Mouse (Mus musculus): ENCODE measurements around the gene Armc5. TPM values are rescaled to one million over a fixed set of nuclear protein-coding genes. Genes with fewer than 3 reads are reported as not detected.

Armc5 gene
- polyA plus RNA-seq, 1 experiment = 15.0 TPM

- TF ChIP-seq POLR2A (IDR thresholded peaks at IDR 0.05; ENCODE audit: borderline replicate concordance, low read depth, low read length) = no peak
- no peak for TF ChIP-seq CTCF (IDR thresholded peaks at IDR 0.05; ENCODE audit: low read depth, low read length)
- no peak overlapping the region for H3K4me3 ChIP-seq (ENCODE audit: insufficient read depth, low read length)
- H3K4me1 ChIP-seq (ENCODE audit: control insufficient read depth, insufficient read depth, low read length) = no peaks in the 10 kb centered on the region
- no peak overlapping the region for H3K27ac ChIP-seq (ENCODE audit: insufficient read depth, low read depth, low read length)
These were observed 7.4 kb downstream of the Armc5 start for GRCm38 (mm10) chr7:128244410-128245025.

- H3K27ac ChIP-seq (ENCODE audit: insufficient read depth, low read depth, low read length) = no peak overlapping the region
- no peak overlapping the region for H3K4me3 ChIP-seq (ENCODE audit: insufficient read depth, low read length)
- no peak for TF ChIP-seq POLR2A (IDR thresholded peaks at IDR 0.05; ENCODE audit: borderline replicate concordance, low read depth, low read length)
- TF ChIP-seq CTCF (IDR thresholded peaks at IDR 0.05; ENCODE audit: low read depth, low read length) = no peak
- H3K4me1 ChIP-seq (ENCODE audit: control insufficient read depth, insufficient read depth, low read length) = no peaks in the 10 kb centered on the region
These were observed 8.4 kb downstream of the Armc5 start for GRCm38 (mm10) chr7:128245547-128245946.

GRCm38 (mm10) chr7:128246496-128247391, 9.6 kb downstream of the Armc5 start, which contains the start of gene Tgfb1i1:
Gene Tgfb1i1 (plus strand): TSS chr7:128246812.
- Histone ChIP-seq H3K4me1 (ENCODE audit: control insufficient read depth, insufficient read depth, low read length) (no peaks in the 10 kb centered on the region), H3K27ac (ENCODE audit: insufficient read depth, low read depth, low read length) (no peak within 1 kb of the TSS), H3K4me3 (ENCODE audit: insufficient read depth, low read length) (no peak within 1 kb of the TSS)
- TF ChIP-seq POLR2A (IDR thresholded peaks at IDR 0.05; ENCODE audit: borderline replicate concordance, low read depth, low read length) = no peak
- no peak for TF ChIP-seq CTCF (IDR thresholded peaks at IDR 0.05; ENCODE audit: low read depth, low read length)

- Histone ChIP-seq H3K4me3 (ENCODE audit: insufficient read depth, low read length) (no peak overlapping the region), H3K27ac (ENCODE audit: insufficient read depth, low read depth, low read length) (no peak overlapping the region), H3K4me1 (ENCODE audit: control insufficient read depth, insufficient read depth, low read length) (no peaks in the 10 kb centered on the region)
- TF ChIP-seq POLR2A (IDR thresholded peaks at IDR 0.05; ENCODE audit: borderline replicate concordance, low read depth, low read length) (no peak), CTCF (IDR thresholded peaks at IDR 0.05; ENCODE audit: low read depth, low read length) (peak; percentile 56)
These were observed 10.3 kb downstream of the Armc5 start for GRCm38 (mm10) chr7:128247443-128247842.

- H3K27ac ChIP-seq (ENCODE audit: insufficient read depth, low read depth, low read length) = no peak overlapping the region
- no peak for TF ChIP-seq CTCF (IDR thresholded peaks at IDR 0.05; ENCODE audit: low read depth, low read length)
- TF ChIP-seq POLR2A (IDR thresholded peaks at IDR 0.05; ENCODE audit: borderline replicate concordance, low read depth, low read length) = no peak
- no peaks in the 10 kb centered on the region for H3K4me1 ChIP-seq (ENCODE audit: control insufficient read depth, insufficient read depth, low read length)
- H3K4me3 ChIP-seq (ENCODE audit: insufficient read depth, low read length) = no peak overlapping the region
These were observed 11.2 kb downstream of the Armc5 start for GRCm38 (mm10) chr7:128248081-128249042.

- TF ChIP-seq CTCF (IDR thresholded peaks at IDR 0.05; ENCODE audit: low read depth, low read length) (no peak), POLR2A (IDR thresholded peaks at IDR 0.05; ENCODE audit: borderline replicate concordance, low read depth, low read length) (no peak)
- Histone ChIP-seq H3K4me3 (ENCODE audit: insufficient read depth, low read length) (no peak overlapping the region), H3K4me1 (ENCODE audit: control insufficient read depth, insufficient read depth, low read length) (no peaks in the 10 kb centered on the region), H3K27ac (ENCODE audit: insufficient read depth, low read depth, low read length) (no peak overlapping the region)
These were observed 12.9 kb downstream of the Armc5 start for GRCm38 (mm10) chr7:128249998-128250397.

GRCm38 (mm10) chr7:128251946-128252345, 14.8 kb downstream of the Armc5 start:
- Histone ChIP-seq H3K4me1 (ENCODE audit: control insufficient read depth, insufficient read depth, low read length) (no peaks in the 10 kb centered on the region), H3K4me3 (ENCODE audit: insufficient read depth, low read length) (no peak overlapping the region), H3K27ac (ENCODE audit: insufficient read depth, low read depth, low read length) (no peak overlapping the region)
- no peak for TF ChIP-seq CTCF (IDR thresholded peaks at IDR 0.05; ENCODE audit: low read depth, low read length)
- no peak for TF ChIP-seq POLR2A (IDR thresholded peaks at IDR 0.05; ENCODE audit: borderline replicate concordance, low read depth, low read length)

- no peaks in the 10 kb centered on the region for H3K4me1 ChIP-seq (ENCODE audit: control insufficient read depth, insufficient read depth, low read length)
- H3K4me3 ChIP-seq (ENCODE audit: insufficient read depth, low read length) = no peak overlapping the region
- no peak overlapping the region for H3K27ac ChIP-seq (ENCODE audit: insufficient read depth, low read depth, low read length)
- TF ChIP-seq CTCF (IDR thresholded peaks at IDR 0.05; ENCODE audit: low read depth, low read length) = no peak
- no peak for TF ChIP-seq POLR2A (IDR thresholded peaks at IDR 0.05; ENCODE audit: borderline replicate concordance, low read depth, low read length)
These were observed 15.5 kb downstream of the Armc5 start for GRCm38 (mm10) chr7:128252609-128253008.

- Histone ChIP-seq H3K27ac (ENCODE audit: insufficient read depth, low read depth, low read length) (no peak overlapping the region), H3K4me3 (ENCODE audit: insufficient read depth, low read length) (no peak overlapping the region), H3K4me1 (ENCODE audit: control insufficient read depth, insufficient read depth, low read length) (no peaks in the 10 kb centered on the region)
- TF ChIP-seq POLR2A (IDR thresholded peaks at IDR 0.05; ENCODE audit: borderline replicate concordance, low read depth, low read length) (no peak), CTCF (IDR thresholded peaks at IDR 0.05; ENCODE audit: low read depth, low read length) (no peak)
These were observed 17.8 kb downstream of the Armc5 start for GRCm38 (mm10) chr7:128254978-128255377.
